Mouse (Mus musculus) embryonic fibroblast, embryonic 13.5 days (primary cell): ENCODE measurements around the gene Pitpnm2.

Experiments
- CTCF ChIP-seq: IDR thresholded peaks from 2 replicates; pipeline ENCODE4 v1.5.1; 2011; ENCODE audit warnings: mild to moderate bottlenecking, control low read depth, low read length, moderate library complexity, borderline replicate concordance; ENCODE audit not compliant: insufficient read depth
- POLR2A ChIP-seq: IDR thresholded peaks from 2 replicates; pipeline ENCODE4 v1.6.1; 2011; ENCODE audit warnings: low read depth, mild to moderate bottlenecking, control low read depth, low read length, moderate library complexity

- TF ChIP-seq CTCF (no peak), POLR2A (no peak)
Observed at GRCm38 (mm10) chr5:124203251-124203650, 46.3 kb downstream of the Pitpnm2 start.
